Mouse (Mus musculus) bone marrow macrophage, adult 2 months (primary cell): ENCODE data around the gene Taf3.

Experiments used
- CTCF ChIP-seq: IDR thresholded peaks from 2 replicates; pipeline ENCODE4 v1.5.1; 2012; ENCODE audit warnings: low read depth, mild to moderate bottlenecking, low read length, moderate library complexity
- POLR2A ChIP-seq: IDR thresholded peaks from 2 replicates; pipeline ENCODE4 v1.6.1; 2012; ENCODE audit warnings: mild to moderate bottlenecking, low read depth, low read length, borderline replicate concordance

DNA sequence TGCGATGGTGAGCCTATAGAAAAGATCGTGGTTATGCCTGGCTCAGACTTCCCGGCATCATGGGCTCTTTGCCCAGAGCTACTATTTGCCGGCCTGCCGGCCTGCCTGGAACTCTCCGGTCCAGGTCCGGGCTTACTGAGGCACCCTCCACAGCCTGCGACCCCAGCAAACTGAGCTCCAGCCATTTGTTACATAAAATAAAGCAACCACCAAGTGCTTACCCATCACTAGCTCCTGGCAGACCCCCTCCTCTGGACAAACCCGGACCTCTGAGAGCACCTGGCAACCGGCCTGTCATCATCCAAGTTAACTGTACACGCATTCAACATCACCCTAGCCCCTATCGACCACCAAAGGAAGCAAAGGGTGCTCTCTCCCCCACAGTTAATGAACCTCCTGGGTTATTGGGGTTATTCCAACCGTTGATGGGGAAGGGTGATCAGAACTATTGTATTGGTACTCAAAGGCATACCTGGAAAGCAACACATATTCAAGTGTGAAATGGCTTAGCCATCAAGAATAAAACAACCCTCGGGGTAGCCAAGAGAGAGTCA lies 163.1 kb downstream of the Taf3 start:
- TF ChIP-seq CTCF (no peak), POLR2A (no peak)
